Mouse (Mus musculus) lung, postnatal 0 days (tissue): ENCODE data around the gene Osbpl2. TPM values are rescaled to one million over a fixed set of nuclear protein-coding genes. Genes with fewer than 3 reads are reported as not detected.

Source experiments
- ATAC-seq: fragments of 200-750 bp; cut with Nextera tagmentation; 2 replicates; pipeline ENCODE4 v1.8.0; 2017; ENCODE audit warnings: moderate library complexity
- DNase-seq: peaks from one replicate; pipeline ENCODE4 v3.0.0-alpha.2; 2016; ENCODE audit warnings: low spot score
- H3K27ac ChIP-seq: fragments of 300-500 bp; sonication (generic); 2 replicates; pipeline ENCODE4 v1.5.1; 2014; ENCODE audit warnings: antibody characterized with exemption, mild to moderate bottlenecking, low read length, mixed read lengths
- H3K27me3 ChIP-seq: fragments of 300-500 bp; sonication (generic); replicated peaks from 2 replicates; pipeline ENCODE4 v1.6.1; 2014; ENCODE audit warnings: low read length, mixed read lengths; ENCODE audit not compliant: insufficient read depth
- H3K36me3 ChIP-seq: fragments of 300-500 bp; sonication (generic); 2 replicates; pipeline ENCODE4 v1.6.1; 2014; ENCODE audit warnings: low read length, mixed read lengths; ENCODE audit not compliant: insufficient read depth
- H3K4me1 ChIP-seq: fragments of 300-500 bp; sonication (generic); 2 replicates; pipeline ENCODE4 v1.6.1; 2014; ENCODE audit warnings: antibody characterized with exemption, low read depth, low read length, mixed read lengths; ENCODE audit not compliant: insufficient read depth
- H3K4me2 ChIP-seq: fragments of 300-500 bp; sonication (generic); replicated peaks from 2 replicates; pipeline ENCODE4 v1.6.1; 2014; ENCODE audit warnings: low read depth, mild to moderate bottlenecking, low read length, moderate library complexity, mixed read lengths
- H3K4me3 ChIP-seq: fragments of 300-500 bp; sonication (generic); 2 replicates; pipeline ENCODE4 v1.5.1; 2014; ENCODE audit warnings: low read depth, low read length
- H3K9ac ChIP-seq: fragments of 300-500 bp; sonication (generic); replicated peaks from 2 replicates; pipeline ENCODE4 v1.6.1; 2014; ENCODE audit warnings: low read depth, mild to moderate bottlenecking
- H3K9me3 ChIP-seq: fragments of 300-500 bp; sonication (generic); 2 replicates; pipeline ENCODE4 v1.6.1; 2016; ENCODE audit warnings: low read length, mixed read lengths
- CTCF ChIP-seq: IDR thresholded peaks from 2 replicates; pipeline ENCODE4 v1.5.1; 2016; ENCODE audit warnings: antibody characterized with exemption, mild to moderate bottlenecking
- EP300 ChIP-seq: IDR thresholded peaks from 2 replicates; pipeline ENCODE4 v1.6.1; 2016; ENCODE audit warnings: antibody characterized with exemption, mild to moderate bottlenecking, control low read depth
- WGBS: fragments of 180-500 bp; shearing (Covaris S2); extraction: QIAGEN DNeasy Blood & Tissue Kit; methylation state at CpG from one replicate; pipeline ENCODE4 v1.1.7; 2014; 5-methylcytosine and 5-hydroxymethylcytosine counted together
- polyA plus RNA-seq: library from polyadenylated mRNA; unstranded; fragments of >200 nt; fragmentation: Nextera tagmentation; extraction: Ambion mirVana; gene quantifications from 2 replicates; pipeline ENCODE4 v1.2.1, GENCODE M21; 2015

Osbpl2 gene
- polyA plus RNA-seq, 1 experiment from 2014 or later: 36.1 TPM

DNA sequence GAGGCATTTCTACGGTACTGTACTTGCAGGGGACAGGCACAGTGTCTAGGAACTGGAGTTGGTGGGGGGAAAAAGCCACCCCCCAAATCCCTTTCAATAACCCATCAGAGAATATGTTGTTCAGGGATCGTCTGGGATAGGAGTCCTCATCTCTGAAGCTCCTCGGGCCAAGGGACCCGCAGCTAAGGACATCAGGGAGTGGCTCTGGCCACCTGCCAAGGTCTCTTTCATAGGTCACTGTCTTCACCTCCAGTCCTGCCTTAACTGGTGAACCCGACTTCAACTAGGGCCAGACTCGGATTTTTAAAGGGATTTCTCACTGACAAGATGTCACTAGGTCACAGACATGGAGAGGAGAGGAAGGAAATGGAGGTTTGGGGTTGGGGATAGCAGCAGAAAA is 10.8 kb upstream of the Osbpl2 start:
- TF ChIP-seq EP300 (no peak), CTCF (no peak)
- DNase-seq: no peak
- Histone ChIP-seq H3K27me3 (peaks cover 22% of the 10 kb centered on the region; the same call in 1 of the 2 replicates), H3K36me3 (no peaks in the 10 kb centered on the region), H3K4me2 (no peak overlapping the region), H3K9me3 (no peaks in the 10 kb centered on the region), H3K4me3 (no peak overlapping the region), H3K27ac (no peak overlapping the region), H3K4me1 (peaks cover 8% of the 10 kb centered on the region; the same call in 1 of the 2 replicates), H3K9ac (no peak overlapping the region)
- ATAC-seq: no peak
- WGBS: 29% methylated on average over 6 of the region's 6 CpGs

DNA sequence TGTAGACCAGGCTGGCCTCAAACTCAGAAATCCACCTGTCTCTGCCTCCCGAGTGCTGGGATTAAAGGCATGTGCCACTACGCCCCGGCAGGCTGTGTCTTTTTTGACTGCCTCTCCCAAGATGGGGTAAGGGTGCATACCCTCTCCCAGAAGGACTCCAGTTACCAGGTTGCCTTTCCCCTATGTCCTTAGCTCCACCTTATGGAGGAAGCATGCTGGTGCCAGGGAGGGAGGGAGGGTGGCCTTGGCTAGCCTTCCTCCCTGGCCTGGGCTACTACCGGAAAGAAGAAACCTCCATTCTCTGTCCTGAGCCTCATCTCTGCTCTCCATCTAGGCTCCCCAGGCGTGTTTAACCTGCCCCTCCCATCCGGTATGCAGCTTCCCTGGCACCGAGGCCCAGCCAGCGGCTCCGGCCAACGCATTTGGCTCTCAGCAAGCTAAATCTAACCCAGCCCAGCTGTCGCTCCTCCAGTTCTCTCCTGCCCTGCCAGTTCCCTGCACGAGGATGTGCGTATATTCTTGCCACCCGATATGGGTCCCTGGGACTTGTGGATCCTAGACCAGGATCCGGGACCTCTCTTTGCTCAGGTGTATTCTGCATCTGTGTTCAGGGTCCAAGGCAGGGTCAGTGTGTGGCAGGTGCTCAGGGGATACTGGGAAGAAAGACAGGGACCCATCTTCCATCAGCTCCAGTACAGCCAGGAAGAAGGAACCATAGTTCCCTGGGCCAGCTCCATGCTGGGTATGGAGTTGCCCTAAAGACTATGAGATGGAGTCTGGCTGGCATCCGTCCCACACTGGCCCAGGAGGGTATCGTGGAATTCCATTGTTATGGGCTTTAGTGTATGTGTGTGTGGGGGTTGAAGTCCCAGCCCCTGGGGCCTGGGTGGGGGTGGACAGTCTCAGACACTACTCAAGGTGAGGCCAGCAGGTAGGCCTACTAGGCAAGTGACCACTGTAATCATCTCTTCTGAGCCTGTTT is 4.9 kb upstream of the Osbpl2 start:
- DNase-seq (peak; percentile 54), ATAC-seq (no peak)
- no peaks in the 10 kb centered on the region for H3K36me3 ChIP-seq
- peak overlapping the region; percentile 51 for H3K27ac ChIP-seq
- H3K9me3 ChIP-seq: no peaks in the 10 kb centered on the region
- TF ChIP-seq CTCF (peak; percentile 61), EP300 (0 out of 2 replicates have a peak, but pooled peaks have one; percentile 55)
- H3K4me2 ChIP-seq: no peak overlapping the region
- no peaks in the 10 kb centered on the region for H3K27me3 ChIP-seq
- H3K4me3 ChIP-seq: no peak overlapping the region
- WGBS: 42% methylated on average over 17 of the region's 17 CpGs
- H3K9ac ChIP-seq: no peak overlapping the region
- peaks cover 40% of the 10 kb centered on the region for H3K4me1 ChIP-seq

DNA sequence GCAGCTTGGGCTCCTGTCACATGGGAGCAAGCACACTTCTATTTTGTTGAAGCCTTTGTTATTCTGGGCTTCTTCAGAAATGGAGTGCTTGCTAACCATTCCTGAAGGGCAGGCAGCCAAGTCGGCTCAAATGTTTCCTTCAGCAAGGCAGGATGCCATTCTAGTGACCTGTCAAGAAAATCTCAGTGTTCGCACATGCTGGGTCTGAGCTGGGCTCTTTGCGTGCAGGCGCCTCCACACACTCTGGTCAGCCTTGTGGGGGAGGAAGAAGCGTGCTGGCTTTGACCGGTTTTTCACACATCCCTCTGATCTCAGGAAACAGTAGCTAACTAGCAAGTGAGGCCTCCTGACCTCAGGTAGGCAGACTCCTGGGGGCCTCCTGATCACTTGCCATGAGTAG is 3.8 kb upstream of the Osbpl2 start:
- WGBS: 9% methylated on average over 6 of the region's 6 CpGs
- no peak overlapping the region for H3K4me2 ChIP-seq

DNA sequence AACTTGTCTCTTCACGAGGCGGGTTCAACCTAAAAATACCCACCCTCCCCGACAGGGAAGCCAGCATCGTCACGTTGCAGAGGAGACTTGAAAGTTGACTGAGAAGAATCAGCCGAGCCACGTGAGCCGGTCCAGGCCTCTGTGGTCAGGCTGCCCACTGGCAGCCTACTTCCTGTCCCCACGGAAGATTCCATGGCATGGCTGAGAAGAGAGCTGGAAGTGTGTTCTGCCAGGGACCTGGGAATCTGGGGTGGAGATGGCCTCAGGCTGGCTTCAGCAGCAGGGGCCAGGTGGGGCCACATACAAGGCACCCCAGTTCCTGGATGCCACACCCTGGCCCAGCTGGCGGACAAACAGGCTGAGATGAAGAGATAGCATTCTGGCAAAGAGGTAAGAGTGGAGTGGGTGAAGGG is 3.0 kb upstream of the Osbpl2 start:
- WGBS: 47% methylated on average over 10 of the region's 10 CpGs
- Histone ChIP-seq H3K4me2 (no peak overlapping the region), H3K27me3 (no peaks in the 10 kb centered on the region), H3K36me3 (no peaks in the 10 kb centered on the region), H3K4me3 (no peak overlapping the region), H3K9me3 (no peaks in the 10 kb centered on the region), H3K9ac (no peak overlapping the region), H3K27ac (peak overlapping the region; percentile 51), H3K4me1 (peaks cover 50% of the 10 kb centered on the region)
- TF ChIP-seq CTCF (no peak), EP300 (no peak)
- DNase-seq (no peak), ATAC-seq (no peak)

More for the DNA sequence above, 3.8 kb upstream of the Osbpl2 start:
- Histone ChIP-seq H3K36me3 (no peaks in the 10 kb centered on the region), H3K9ac (no peak overlapping the region), H3K4me3 (no peak overlapping the region), H3K4me1 (peaks cover 45% of the 10 kb centered on the region), H3K9me3 (no peaks in the 10 kb centered on the region), H3K27me3 (no peaks in the 10 kb centered on the region), H3K27ac (peak overlapping the region; percentile 51)
- peak; percentile 92 for DNase-seq
- TF ChIP-seq EP300 (peak; percentile 43; the same call in 1 of the 2 replicates), CTCF (no peak)
- ATAC-seq: peak; percentile 13

DNA sequence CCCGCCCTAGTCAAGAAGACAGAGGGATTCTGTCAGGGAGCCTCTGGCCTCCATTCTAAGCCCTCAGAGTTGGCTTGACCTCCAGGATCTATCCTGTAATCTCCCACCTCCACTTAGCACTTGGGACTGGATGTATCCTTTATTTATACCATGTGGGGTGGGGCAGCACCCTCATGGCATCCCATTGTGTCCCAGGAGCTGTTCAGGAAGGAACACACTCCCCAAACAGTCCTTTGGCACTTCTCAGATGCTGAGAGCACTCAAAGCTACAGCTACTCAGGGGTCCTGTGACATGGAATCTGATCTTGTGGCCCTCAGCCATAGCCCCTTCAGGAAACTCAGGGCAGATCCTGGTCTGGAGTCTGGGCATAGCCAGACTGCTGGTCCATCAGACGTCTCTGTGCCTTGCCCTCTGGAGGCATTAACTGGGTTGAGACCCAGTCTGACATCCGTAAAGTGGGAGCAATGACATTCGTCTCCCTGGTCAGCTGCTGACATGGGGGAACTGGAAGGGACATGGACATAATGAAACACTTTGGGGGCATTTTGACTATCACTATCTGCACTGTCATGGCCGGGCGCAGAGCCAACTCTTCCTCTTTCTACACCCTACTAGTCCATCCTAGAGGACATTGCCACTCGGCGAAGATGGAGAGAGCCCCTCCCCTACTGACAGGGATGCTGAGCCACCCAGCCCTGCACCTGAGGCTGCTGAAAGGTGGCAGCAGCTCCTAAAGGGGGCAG is 2.2 kb upstream of the Osbpl2 start:
- Histone ChIP-seq H3K36me3 (no peaks in the 10 kb centered on the region), H3K9me3 (no peaks in the 10 kb centered on the region), H3K9ac (no peak overlapping the region), H3K27ac (peak overlapping the region; percentile 68), H3K27me3 (no peaks in the 10 kb centered on the region), H3K4me1 (peaks cover 50% of the 10 kb centered on the region), H3K4me3 (no peak overlapping the region), H3K4me2 (no peak overlapping the region)
- ATAC-seq: peak; percentile 1; the same call in 1 of the 2 replicates
- 58% methylated on average over 8 of the region's 8 CpGs for WGBS
- DNase-seq: peak; percentile 60
- TF ChIP-seq CTCF (no peak), EP300 (peak; percentile 92)
